Mouse (Mus musculus) neural tube, embryonic 11.5 days (tissue): Measurements from ENCODE around the gene A030003K21Rik. TPM values are rescaled to one million over a fixed set of nuclear protein-coding genes. Genes with fewer than 3 reads are reported as not detected.

Source experiments
- ATAC-seq: fragments of 200-750 bp; cut with Nextera tagmentation; 2 replicates; pipeline ENCODE4 v1.8.0; 2017; ENCODE audit warnings: moderate number of reproducible peaks, mild to moderate bottlenecking, moderate TSS enrichment, moderate library complexity; ENCODE audit not compliant: insufficient read depth, low FRiP score, low TSS enrichment
- DNase-seq: peaks from one replicate; pipeline ENCODE4 v3.0.0-alpha.2; 2015; ENCODE audit warnings: low spot score
- H3K27ac ChIP-seq: fragments of 300-500 bp; sonication (generic); 2 replicates; pipeline ENCODE4 v1.5.1; 2014; ENCODE audit warnings: low read depth, mild to moderate bottlenecking, low read length
- H3K27me3 ChIP-seq: fragments of 300-500 bp; sonication (generic); 2 replicates; pipeline ENCODE4 v1.6.1; 2014; ENCODE audit warnings: mild to moderate bottlenecking, low read length, mixed read lengths; ENCODE audit not compliant: control insufficient read depth, insufficient read depth
- H3K36me3 ChIP-seq: fragments of 300-500 bp; sonication (generic); 2 replicates; pipeline ENCODE4 v1.6.1; 2014; ENCODE audit warnings: mild to moderate bottlenecking, low read length, moderate library complexity, mixed read lengths; ENCODE audit not compliant: control insufficient read depth, insufficient read depth
- H3K4me1 ChIP-seq: fragments of 300-500 bp; sonication (generic); 2 replicates; pipeline ENCODE4 v1.6.1; 2014; ENCODE audit warnings: low read length, mixed read lengths; ENCODE audit not compliant: control insufficient read depth, insufficient read depth
- H3K4me2 ChIP-seq: fragments of 300-500 bp; sonication (generic); 2 replicates; pipeline ENCODE4 v1.6.1; 2014; ENCODE audit warnings: low read depth, mild to moderate bottlenecking, moderate library complexity
- H3K4me3 ChIP-seq: fragments of 300-500 bp; sonication (generic); 2 replicates; pipeline ENCODE4 v1.5.1; 2014; ENCODE audit warnings: low read depth, low read length
- H3K9ac ChIP-seq: fragments of 300-500 bp; sonication (generic); 2 replicates; pipeline ENCODE4 v1.6.1; 2014; ENCODE audit warnings: mild to moderate bottlenecking, low read length
- H3K9me3 ChIP-seq: fragments of 300-500 bp; sonication (generic); 2 replicates; pipeline ENCODE4 v1.6.1; 2016; ENCODE audit warnings: low read length; ENCODE audit not compliant: control insufficient read depth
- WGBS: fragments of 180-500 bp; shearing (Covaris S2); extraction: QIAGEN DNeasy Blood & Tissue Kit; methylation state at CpG from one replicate; pipeline ENCODE4 v1.1.7; 2014; 5-methylcytosine and 5-hydroxymethylcytosine counted together
- polyA plus RNA-seq: library from polyadenylated mRNA; unstranded; fragments of >200 nt; fragmentation: Nextera tagmentation; extraction: Ambion mirVana; gene quantifications from 2 replicates; pipeline ENCODE4 v1.2.1, GENCODE M21; 2014

Gene A030003K21Rik
- polyA plus RNA-seq, 1 experiment from 2014 or later = not detected

DNA sequence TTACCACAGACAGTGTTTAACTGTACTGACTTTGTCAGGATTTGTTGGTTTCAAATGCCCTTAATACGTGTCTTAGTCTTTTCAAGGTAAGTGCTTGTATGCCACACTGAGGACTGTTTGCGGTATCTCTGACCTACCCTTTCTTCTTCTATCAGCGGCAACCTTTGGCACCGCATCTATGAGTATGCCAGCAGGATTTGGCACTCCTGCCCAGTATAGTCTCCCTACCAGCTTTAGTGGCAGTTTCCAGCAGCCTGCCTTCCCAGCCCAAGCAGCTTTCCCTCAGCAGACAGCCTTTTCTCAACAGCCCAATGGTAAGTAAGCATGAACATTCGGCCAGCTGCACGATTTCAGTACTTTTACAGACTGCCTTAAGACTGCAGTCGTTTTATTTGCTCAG lies 49.9 kb downstream of the A030003K21Rik start:
- no peak for DNase-seq
- no peaks in the 10 kb centered on the region for H3K9me3 ChIP-seq
- no peaks in the 10 kb centered on the region for H3K4me1 ChIP-seq
- H3K9ac ChIP-seq = no peak overlapping the region
- H3K4me2 ChIP-seq = no peak overlapping the region
- 94% methylated on average over 7 of the region's 7 CpGs for WGBS
- ATAC-seq = no peak
- H3K27ac ChIP-seq = no peak overlapping the region
- H3K27me3 ChIP-seq = no peaks in the 10 kb centered on the region
- no peaks in the 10 kb centered on the region; the same call in 1 of the 2 replicates for H3K36me3 ChIP-seq
- no peak overlapping the region for H3K4me3 ChIP-seq

Other genes with a start within 250 kb of the A030003K21Rik start
- 278 and 290 TPM in 2 replicates for gene Mff, start 218.5 kb downstream of the A030003K21Rik start, polyA plus RNA-seq
- 0.28 TPM in 1 of 2 replicates, not detected in the other for gene Tm4sf20, start 174.9 kb downstream of the A030003K21Rik start, polyA plus RNA-seq
- not detected in 2 replicates for gene Gm47791, start 172.1 kb downstream of the A030003K21Rik start, polyA plus RNA-seq
- 55.0 and 58.4 TPM in 2 replicates for gene Agfg1, start 103.9 kb downstream of the A030003K21Rik start, polyA plus RNA-seq
- gene A030005L19Rik, start 30.1 kb downstream of the A030003K21Rik start, polyA plus RNA-seq = not detected in 2 replicates
- gene A030014E15Rik, start 18.5 kb downstream of the A030003K21Rik start, polyA plus RNA-seq = not detected in 2 replicates
- not detected in 2 replicates for gene Gm6217, start 12.0 kb downstream of the A030003K21Rik start, polyA plus RNA-seq
- gene Gm7544, start 12.6 kb upstream of the A030003K21Rik start, polyA plus RNA-seq = not detected in 2 replicates
- not detected in 2 replicates for gene Gm47955, start 16.9 kb upstream of the A030003K21Rik start, polyA plus RNA-seq
- not detected in 2 replicates for gene Gm47959, start 57.2 kb upstream of the A030003K21Rik start, polyA plus RNA-seq
- gene Slc19a3, start 95.1 kb upstream of the A030003K21Rik start, polyA plus RNA-seq = 0.41 and 0.72 TPM in 2 replicates
- not detected in 2 replicates for gene Krtap28-10, start 99.1 kb upstream of the A030003K21Rik start, polyA plus RNA-seq
- not detected in 2 replicates for gene Gm47969, start 101.5 kb upstream of the A030003K21Rik start, polyA plus RNA-seq
- gene A030005K14Rik, start 116.0 kb upstream of the A030003K21Rik start, polyA plus RNA-seq = not detected in 2 replicates
- not detected in 2 replicates for gene Krtap28-13, start 117.5 kb upstream of the A030003K21Rik start, polyA plus RNA-seq
- not detected in 2 replicates for gene Ccl20, start 173.4 kb upstream of the A030003K21Rik start, polyA plus RNA-seq
- gene Daw1, start 216.4 kb upstream of the A030003K21Rik start, polyA plus RNA-seq = not detected in 2 replicates